Mouse (Mus musculus) forebrain, embryonic 10.5 days (tissue): ENCODE data around the gene Bcor. TPM values are rescaled to one million over a fixed set of nuclear protein-coding genes. Genes with fewer than 3 reads are reported as not detected.
A peak's percentile ranks its signal among the peaks of the same experiment; 100 is the strongest.

ENCODE experiments used
- DNase-seq: peaks from one replicate; pipeline ENCODE4 v3.0.0-alpha.2; 2017; ENCODE audit warnings: low spot score; ENCODE audit errors: extremely low spot score
- H3K27ac ChIP-seq: fragments of 300-500 bp; sonication (generic); 2 replicates; pipeline ENCODE4 v1.5.1; 2016; ENCODE audit warnings: mild to moderate bottlenecking
- H3K27me3 ChIP-seq: fragments of 300-500 bp; sonication (generic); 2 replicates; pipeline ENCODE4 v1.6.1; 2016; ENCODE audit warnings: mild to moderate bottlenecking; ENCODE audit not compliant: poor library complexity, severe bottlenecking
- H3K36me3 ChIP-seq: fragments of 300-500 bp; sonication (generic); replicated peaks from 2 replicates; pipeline ENCODE4 v1.6.1; 2016; ENCODE audit warnings: mild to moderate bottlenecking, moderate library complexity
- H3K4me1 ChIP-seq: fragments of 300-500 bp; sonication (generic); 2 replicates; pipeline ENCODE4 v1.6.1; 2016
- H3K4me3 ChIP-seq: fragments of 300-500 bp; sonication (generic); 2 replicates; pipeline ENCODE4 v1.5.1; 2016; ENCODE audit warnings: mild to moderate bottlenecking, moderate library complexity
- H3K9me3 ChIP-seq: fragments of 300-500 bp; sonication (generic); 2 replicates; pipeline ENCODE4 v1.6.1; 2016; ENCODE audit warnings: mild to moderate bottlenecking, moderate library complexity
- WGBS: fragments of 180-500 bp; shearing (Covaris S2); methylation state at CpG from one replicate; pipeline ENCODE4 v1.1.7; 2016; 5-methylcytosine and 5-hydroxymethylcytosine counted together
- polyA plus RNA-seq: library from polyadenylated mRNA; unstranded; fragments of >200 nt; fragmentation: Nextera tagmentation; extraction: Ambion mirVana; gene quantifications from 2 replicates; pipeline ENCODE4 v1.2.1, GENCODE M21; 2016

Gene Bcor
- polyA plus RNA-seq, 1 experiment from 2014 or later, result 18.9 TPM

- no peaks in the 10 kb centered on the region for H3K36me3 ChIP-seq
- peaks cover 4% of the 10 kb centered on the region; the same call in 1 of the 2 replicates for H3K4me1 ChIP-seq
- DNase-seq, result no peak
- H3K9me3 ChIP-seq, result no peaks in the 10 kb centered on the region
- 76% methylated on average over 7 of the region's 7 CpGs for WGBS
- H3K27ac ChIP-seq, result no peak overlapping the region
- peaks cover 33% of the 10 kb centered on the region for H3K27me3 ChIP-seq
- H3K4me3 ChIP-seq, result no peak overlapping the region
Measured at GRCm38 (mm10) chrX:12105358-12105757, 54.8 kb downstream of the Bcor start.

- Histone ChIP-seq H3K9me3 (no peaks in the 10 kb centered on the region), H3K36me3 (peaks cover 10% of the 10 kb centered on the region), H3K27ac (no peak overlapping the region), H3K4me1 (peaks cover 7% of the 10 kb centered on the region; the same call in 1 of the 2 replicates), H3K4me3 (no peak overlapping the region), H3K27me3 (peaks cover 84% of the 10 kb centered on the region)
- DNase-seq, result no peak
- WGBS, result 93% methylated on average over 12 of the region's 12 CpGs
Measured at GRCm38 (mm10) chrX:12096783-12097526, 63.2 kb downstream of the Bcor start.

- Histone ChIP-seq H3K36me3 (peaks cover 10% of the 10 kb centered on the region), H3K27ac (no peak overlapping the region), H3K9me3 (no peaks in the 10 kb centered on the region), H3K4me1 (peaks cover 41% of the 10 kb centered on the region), H3K27me3 (peaks cover 97% of the 10 kb centered on the region), H3K4me3 (no peak overlapping the region)
- DNase-seq, result no peak
- 82% methylated on average over 4 of the region's 4 CpGs for WGBS
Measured at GRCm38 (mm10) chrX:12093371-12093770, 66.8 kb downstream of the Bcor start.

GRCm38 (mm10) chrX:12091431-12092061 lies 68.6 kb downstream of the Bcor start:
- H3K36me3 ChIP-seq, result peaks cover 9% of the 10 kb centered on the region
- peaks cover 59% of the 10 kb centered on the region for H3K4me1 ChIP-seq
- H3K4me3 ChIP-seq, result peak overlapping the region; percentile 64
- no peaks in the 10 kb centered on the region for H3K9me3 ChIP-seq
- H3K27ac ChIP-seq, result peak overlapping the region; percentile 91
- peak; percentile 45 for DNase-seq
- WGBS, result 2% methylated on average over 47 of the region's 56 CpGs
- H3K27me3 ChIP-seq, result peaks cover 100% of the 10 kb centered on the region

- peaks cover 65% of the 10 kb centered on the region for H3K4me1 ChIP-seq
- DNase-seq, result peak; percentile 62
- peak overlapping the region; percentile 91 for H3K27ac ChIP-seq
- H3K9me3 ChIP-seq, result no peaks in the 10 kb centered on the region
- peaks cover 100% of the 10 kb centered on the region for H3K27me3 ChIP-seq
- H3K36me3 ChIP-seq, result peaks cover 3% of the 10 kb centered on the region
- peak overlapping the region; percentile 64 for H3K4me3 ChIP-seq
- WGBS, result 6% methylated on average over 27 of the region's 47 CpGs
Measured at GRCm38 (mm10) chrX:12090871-12091404, 69.2 kb downstream of the Bcor start.

- 2% methylated on average over 37 of the region's 37 CpGs for WGBS
- peaks cover 71% of the 10 kb centered on the region for H3K4me1 ChIP-seq
- no peaks in the 10 kb centered on the region for H3K36me3 ChIP-seq
- peak; percentile 35 for DNase-seq
- H3K27me3 ChIP-seq, result peaks cover 100% of the 10 kb centered on the region
- H3K4me3 ChIP-seq, result peak overlapping the region; percentile 64
- no peaks in the 10 kb centered on the region for H3K9me3 ChIP-seq
- H3K27ac ChIP-seq, result peak overlapping the region; percentile 91
Measured at GRCm38 (mm10) chrX:12090151-12090870, 69.8 kb downstream of the Bcor start.

GRCm38 (mm10) chrX:12089353-12090081 lies 70.6 kb downstream of the Bcor start:
- peak; percentile 56 for DNase-seq
- peaks cover 79% of the 10 kb centered on the region for H3K4me1 ChIP-seq

GRCm38 (mm10) chrX:12089027-12089340 lies 71.2 kb downstream of the Bcor start:
- Histone ChIP-seq H3K9me3 (no peaks in the 10 kb centered on the region), H3K4me1 (peaks cover 84% of the 10 kb centered on the region), H3K27ac (peak overlapping the region; percentile 91), H3K27me3 (peaks cover 100% of the 10 kb centered on the region), H3K36me3 (no peaks in the 10 kb centered on the region), H3K4me3 (peak overlapping the region; percentile 64)
- no peak for DNase-seq
- 7% methylated on average over 13 of the region's 13 CpGs for WGBS

More at GRCm38 (mm10) chrX:12089353-12090081, 70.6 kb downstream of the Bcor start:
- H3K36me3 ChIP-seq, result no peaks in the 10 kb centered on the region
- H3K27ac ChIP-seq, result peak overlapping the region; percentile 91
- H3K9me3 ChIP-seq, result no peaks in the 10 kb centered on the region
- WGBS, result 1% methylated on average over 52 of the region's 52 CpGs
- H3K4me3 ChIP-seq, result peak overlapping the region; percentile 64
- peaks cover 100% of the 10 kb centered on the region for H3K27me3 ChIP-seq

- peaks cover 90% of the 10 kb centered on the region for H3K4me1 ChIP-seq
- no peaks in the 10 kb centered on the region for H3K9me3 ChIP-seq
- peak; percentile 67 for DNase-seq
- H3K27ac ChIP-seq, result peak overlapping the region; percentile 91
- peaks cover 100% of the 10 kb centered on the region for H3K27me3 ChIP-seq
- under 1% methylated on average over 61 of the region's 72 CpGs for WGBS
- no peaks in the 10 kb centered on the region for H3K36me3 ChIP-seq
- peak overlapping the region; percentile 64 for H3K4me3 ChIP-seq
Measured at GRCm38 (mm10) chrX:12088301-12089026, 71.7 kb downstream of the Bcor start.

GRCm38 (mm10) chrX:12087511-12088300 lies 72.4 kb downstream of the Bcor start:
- peak overlapping the region; percentile 91 for H3K27ac ChIP-seq
- DNase-seq, result peak; percentile 35
- no peaks in the 10 kb centered on the region for H3K9me3 ChIP-seq
- 4% methylated on average over 53 of the region's 55 CpGs for WGBS
- H3K4me3 ChIP-seq, result peak overlapping the region; percentile 64
- peaks cover 100% of the 10 kb centered on the region for H3K27me3 ChIP-seq
- peaks cover 97% of the 10 kb centered on the region for H3K4me1 ChIP-seq
- no peaks in the 10 kb centered on the region for H3K36me3 ChIP-seq
